Mouse (Mus musculus): Measurements from ENCODE around the gene Tubd1.

- no peak for TF ChIP-seq CTCF (IDR thresholded peaks at IDR 0.05; ENCODE audit: borderline replicate concordance, insufficient read depth, low read length)
- no peak; the same call in 1 of the 2 replicates for TF ChIP-seq POLR2A (IDR thresholded peaks at IDR 0.05; ENCODE audit: low read depth, low read length)
Observed at GRCm38 (mm10) chr11:86579731-86580318, 35.0 kb downstream of the Tubd1 start.

All from embryonic fibroblast, embryonic 13.5 days (primary cell).